Mouse (Mus musculus): Measurements from ENCODE around the gene Gm42906.

DNA sequence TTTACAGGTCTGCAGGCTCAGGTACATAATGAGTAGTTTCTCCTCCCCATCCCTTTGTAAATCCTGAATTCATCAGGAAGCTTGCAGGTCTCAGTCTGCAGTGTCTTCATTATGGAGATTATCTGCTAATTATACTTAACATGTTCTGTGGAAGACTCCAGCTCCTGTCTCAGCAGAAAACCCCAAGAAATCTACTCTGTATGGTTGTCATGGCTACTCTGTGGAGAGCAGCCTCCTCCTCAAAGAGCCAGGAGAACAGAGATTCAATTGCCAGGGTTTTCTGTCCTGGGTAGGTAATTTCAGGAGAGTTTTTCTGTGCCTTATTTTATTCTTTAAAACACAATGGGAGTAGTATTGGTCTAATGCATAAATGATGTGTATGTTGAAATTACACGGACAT lies 405.0 kb downstream of the Gm42906 start:
- TF ChIP-seq POLR2A (IDR thresholded peaks at IDR 0.05; ENCODE audit: low read depth, low read length) (no peak), CTCF (conservative IDR thresholded peaks at IDR 0.05; ENCODE audit: insufficient read depth, insufficient read length, low read depth, low read length) (no peak)
